Comparison of ENCODE assay signal across 8 mouse cellular contexts in the genomic region with DNA sequence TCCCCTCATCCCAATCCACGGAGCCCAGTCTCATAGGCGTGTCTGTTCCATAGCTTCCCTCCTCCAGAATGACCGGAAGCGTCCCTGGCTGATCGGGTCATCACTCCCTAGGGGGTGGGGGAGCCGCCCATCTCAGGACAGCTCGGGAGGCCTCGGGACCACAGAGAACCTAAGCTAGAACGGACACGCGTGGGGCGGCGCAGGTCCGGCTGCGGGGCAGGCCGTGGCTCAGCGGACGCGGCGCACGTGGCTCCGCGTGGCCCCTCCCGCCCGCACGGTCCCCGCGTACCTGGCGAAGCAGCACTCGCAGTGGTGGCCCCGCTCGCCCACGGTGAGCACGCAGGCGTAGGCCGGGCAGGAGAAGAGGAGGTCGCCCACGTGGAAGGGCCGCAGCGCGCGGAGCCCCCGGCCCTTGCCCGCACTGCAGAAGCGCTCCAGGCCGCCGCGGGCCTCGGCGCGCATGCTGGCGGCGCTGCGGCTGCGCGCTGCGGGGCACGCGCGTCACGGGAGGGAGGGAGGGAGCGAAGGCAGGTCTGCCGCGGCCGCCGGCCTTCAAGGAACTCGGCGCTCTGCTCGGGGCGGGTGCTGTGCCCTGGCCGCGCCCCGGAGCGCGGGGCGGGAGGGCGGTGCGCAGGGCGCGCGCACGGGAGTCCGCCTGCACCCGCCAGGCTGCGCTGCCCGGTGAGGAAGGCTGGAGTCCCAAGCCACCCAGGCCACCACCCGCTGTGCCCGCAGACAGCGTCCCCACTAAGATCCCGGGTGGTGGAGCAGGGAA. TPM values are rescaled to one million over a fixed set of nuclear protein-coding genes. Genes with fewer than 3 reads are reported as not detected.
DNase-seq lines count a peak whose midpoint lies in the region; ATAC-seq and TF ChIP-seq lines count a peak whose summit lies in the region.

Gene Smyd2, minus strand, starts transcription at position 546 of the 775 bp plus-strand sequence.

- H3K27ac ChIP-seq in bone marrow, adult 2 months (ENCODE audit: control insufficient read depth, insufficient read depth, low read depth, low read length, poor library complexity): no peak within 1 kb of the TSS; the same call in 1 of the 2 replicates
- H3K27ac ChIP-seq in embryonic facial prominence, embryonic 15.5 days (replicated peaks): peak within 1 kb of the TSS; percentile 73
- peak within 1 kb of the TSS; percentile 67 for H3K27ac ChIP-seq in limb, embryonic 15.5 days
- H3K27ac ChIP-seq in midbrain, embryonic 16.5 days (ENCODE audit: low read length): peak within 1 kb of the TSS; percentile 60

- peak within 1 kb of the TSS; percentile 80 for H3K9ac ChIP-seq in embryonic facial prominence, embryonic 15.5 days
- H3K9ac ChIP-seq in limb, embryonic 15.5 days: peak within 1 kb of the TSS; percentile 78
- peak within 1 kb of the TSS; percentile 74 for H3K9ac ChIP-seq in midbrain, embryonic 16.5 days (ENCODE audit: low read depth, low read length)

- H3K4me2 ChIP-seq in embryonic facial prominence, embryonic 15.5 days (replicated peaks): peak within 1 kb of the TSS; percentile 91
- peak within 1 kb of the TSS; percentile 91 for H3K4me2 ChIP-seq in limb, embryonic 15.5 days
- peak within 1 kb of the TSS; percentile 94 for H3K4me2 ChIP-seq in midbrain, embryonic 16.5 days (ENCODE audit: low read length)

- peak; percentile 89 for ATAC-seq in embryonic facial prominence, embryonic 15.5 days (ENCODE audit: insufficient number of reproducible peaks, low FRiP score, low TSS enrichment, low read depth)
- peak; percentile 81; the same call in 1 of the 2 replicates for ATAC-seq in limb, embryonic 15.5 days (ENCODE audit: insufficient number of reproducible peaks, low FRiP score, low TSS enrichment, low read depth)
- peak; percentile 91 for ATAC-seq in midbrain, embryonic 16.5 days

- no peaks in the 10 kb centered on the region for H3K4me1 ChIP-seq in bone marrow, adult 2 months (ENCODE audit: control insufficient read depth, insufficient read depth, low read length)
- H3K4me1 ChIP-seq in embryonic facial prominence, embryonic 15.5 days: peaks cover 29% of the 10 kb centered on the region
- H3K4me1 ChIP-seq in limb, embryonic 15.5 days: peaks cover 25% of the 10 kb centered on the region
- H3K4me1 ChIP-seq in midbrain, embryonic 16.5 days (ENCODE audit: control insufficient read depth, insufficient read depth, low read length): peaks cover 16% of the 10 kb centered on the region

- no peak for TF ChIP-seq CTCF in bone marrow, adult 2 months (IDR thresholded peaks at IDR 0.05; ENCODE audit: control insufficient read depth, insufficient read depth, low read length)

- WGBS in bone marrow, adult 2 months: under 1% methylated on average over 73 of the region's 90 CpGs
- under 1% methylated on average over 79 of the region's 90 CpGs for WGBS in embryonic facial prominence, embryonic 15.5 days
- under 1% methylated on average over 58 of the region's 90 CpGs for WGBS in limb, embryonic 15.5 days
- under 1% methylated on average over 63 of the region's 90 CpGs for WGBS in midbrain, embryonic 16.5 days

- H3K36me3 ChIP-seq in embryonic facial prominence, embryonic 15.5 days: no peaks in the 10 kb centered on the region
- H3K36me3 ChIP-seq in limb, embryonic 15.5 days: no peaks in the 10 kb centered on the region
- no peaks in the 10 kb centered on the region for H3K36me3 ChIP-seq in midbrain, embryonic 16.5 days (ENCODE audit: control insufficient read depth, insufficient read depth, low read length)

- peak within 1 kb of the TSS; percentile 67 for H3K4me3 ChIP-seq in bone marrow, adult 2 months (replicated peaks; ENCODE audit: control insufficient read depth, low read depth, low read length)
- H3K4me3 ChIP-seq in embryonic facial prominence, embryonic 15.5 days (replicated peaks): peak within 1 kb of the TSS; percentile 76
- peak within 1 kb of the TSS; percentile 81 for H3K4me3 ChIP-seq in limb, embryonic 15.5 days
- H3K4me3 ChIP-seq in midbrain, embryonic 16.5 days (ENCODE audit: low read depth, low read length): peak within 1 kb of the TSS; percentile 81

- DNase-seq in A20 (ENCODE audit: low read depth, low spot score): peak; percentile 89
- DNase-seq in heart, adult 9 months (ENCODE audit: low spot score in 2 of 2): peak; percentile 70 to 73
- peak; percentile 71 for DNase-seq in kidney, adult 9 months
- DNase-seq in spleen, postnatal 4 days (ENCODE audit: low spot score in 2 of 2): peak; percentile 44 to 74

- no peaks in the 10 kb centered on the region for H3K9me3 ChIP-seq in embryonic facial prominence, embryonic 15.5 days (replicated peaks)
- no peaks in the 10 kb centered on the region for H3K9me3 ChIP-seq in limb, embryonic 15.5 days
- no peaks in the 10 kb centered on the region for H3K9me3 ChIP-seq in midbrain, embryonic 16.5 days (replicated peaks; ENCODE audit: control insufficient read depth, low read length, poor library complexity, severe bottlenecking)

- TF ChIP-seq POLR2A in bone marrow, adult 2 months (IDR thresholded peaks at IDR 0.05; ENCODE audit: borderline replicate concordance, control insufficient read depth, low read depth, low read length): no peak

- no peaks in the 10 kb centered on the region for H3K27me3 ChIP-seq in embryonic facial prominence, embryonic 15.5 days
- H3K27me3 ChIP-seq in limb, embryonic 15.5 days: no peaks in the 10 kb centered on the region
- peaks cover 3% of the 10 kb centered on the region; the same call in 1 of the 2 replicates for H3K27me3 ChIP-seq in midbrain, embryonic 16.5 days (ENCODE audit: control insufficient read depth, insufficient read depth, low read depth, low read length)

RNA-seq across cellular contexts. Expression of gene Smyd2, which starts in this region (rescaled TPM):
- polyA plus RNA-seq in bone marrow, adult 2 months (2011; ENCODE audit: insufficient read depth, insufficient read length, low replicate concordance, missing spikeins): 16.9 and 30.0 TPM in 2 replicates
- 86.3 and 91.2 TPM in 2 replicates for polyA plus RNA-seq in embryonic facial prominence, embryonic 15.5 days (2015; fragmentation: Nextera tagmentation; extraction: Ambion mirVana)
- polyA plus RNA-seq in limb, embryonic 15.5 days (2015; fragmentation: Nextera tagmentation; extraction: Ambion mirVana): 84.2 and 90.6 TPM in 2 replicates
- polyA plus RNA-seq in midbrain, embryonic 16.5 days (2015; fragmentation: Nextera tagmentation; extraction: Ambion mirVana): 77.0 and 78.7 TPM in 2 replicates
